In the genomic region with DNA sequence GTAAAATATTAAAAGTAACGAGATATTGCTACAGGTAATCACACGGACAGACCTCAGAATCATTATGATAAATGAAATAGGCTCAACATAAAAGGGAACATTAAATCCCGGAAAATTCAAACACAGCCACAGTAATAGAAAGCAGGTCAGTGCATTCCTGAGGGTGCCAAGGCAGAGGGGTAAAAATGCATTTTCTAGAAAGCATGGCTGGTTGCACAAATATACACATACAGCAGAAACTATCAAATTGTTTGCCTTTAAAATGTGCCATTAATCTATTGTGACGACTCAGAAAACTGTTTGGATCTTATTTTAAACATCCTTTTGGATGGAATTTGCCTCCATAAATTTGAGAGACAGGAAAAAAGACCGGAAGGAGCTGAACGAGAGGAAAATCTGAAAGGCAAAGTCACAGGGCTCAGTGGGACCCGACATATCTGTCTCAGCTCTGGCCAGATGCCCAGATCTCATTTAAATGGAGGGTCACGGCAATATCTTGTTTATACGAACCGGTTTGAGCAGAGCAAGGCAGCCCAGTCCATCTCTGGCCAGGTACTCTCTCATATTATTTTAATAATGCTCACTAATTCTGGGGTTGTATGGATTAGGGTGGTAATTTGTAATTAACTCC, we compare ENCODE assay signal across 10 mouse cellular contexts. TPM values are rescaled to one million over a fixed set of nuclear protein-coding genes. Genes with fewer than 3 reads are reported as not detected.
DNase-seq lines count a peak whose midpoint lies in the region; ATAC-seq and TF ChIP-seq lines count a peak whose summit lies in the region.
"Had no signal": no experiment of that assay in that cellular context is flagged by ENCODE, and none has a peak within 500 bp of the region (broad histone marks: within the 10 kb centered on the region; RNA-seq: fewer than 3 reads in every experiment).

No protein-coding gene starts in this region.

- no peak for DNase-seq in hindbrain, embryonic 14.5 days (ENCODE audit: low spot score)
- no peak for DNase-seq in hindbrain, embryonic 10.5 days (ENCODE audit: low spot score)
- DNase-seq in brain, embryonic 14.5 days (ENCODE audit: low read depth) = peak; percentile 64
- peak; percentile 67 for DNase-seq in kidney, adult 2 months
- DNase-seq in midbrain, embryonic 14.5 days = peak; percentile 64
- no peak for DNase-seq in thymus, postnatal 14 days
- DNase-seq in urinary bladder, postnatal 14 days (ENCODE audit: low spot score) = no peak
- DNase-seq: gastrocnemius, adult 2 months; thymus, postnatal 25 days had no signal

- H3K36me3 ChIP-seq in hindbrain, embryonic 14.5 days (replicated peaks; ENCODE audit: control insufficient read depth, insufficient read depth) = no peaks in the 10 kb centered on the region
- H3K36me3 ChIP-seq in hindbrain, embryonic 10.5 days = no peaks in the 10 kb centered on the region
- no peaks in the 10 kb centered on the region for H3K36me3 ChIP-seq in kidney, adult 2 months (ENCODE audit: control insufficient read depth, insufficient read depth, low read length)
- no peaks in the 10 kb centered on the region for H3K36me3 ChIP-seq in midbrain, embryonic 14.5 days (ENCODE audit: control insufficient read depth, insufficient read depth, low read length)
- H3K36me3 ChIP-seq: G1E had no signal

- ATAC-seq in hindbrain, embryonic 14.5 days (ENCODE audit: low FRiP score) = peak; percentile 69; the same call in 1 of the 2 replicates
- peak; percentile 66 for ATAC-seq in midbrain, embryonic 14.5 days (ENCODE audit: low FRiP score, low TSS enrichment)

- no peak overlapping the region for H3K4me3 ChIP-seq in hindbrain, embryonic 14.5 days (replicated peaks; ENCODE audit: low read length)
- H3K4me3 ChIP-seq in hindbrain, embryonic 10.5 days = no peak overlapping the region
- H3K4me3 ChIP-seq in kidney, adult 2 months (ENCODE audit: insufficient read depth, low read depth, low read length) = no peak overlapping the region
- no peak overlapping the region for H3K4me3 ChIP-seq in midbrain, embryonic 14.5 days (replicated peaks; ENCODE audit: low read depth, low read length)
- H3K4me3 ChIP-seq: gastrocnemius, adult 2 months had no signal

- H3K27me3 ChIP-seq in hindbrain, embryonic 14.5 days (ENCODE audit: control insufficient read depth, insufficient read depth, low read length) = no peaks in the 10 kb centered on the region
- H3K27me3 ChIP-seq in hindbrain, embryonic 10.5 days (ENCODE audit: insufficient read depth, poor library complexity, severe bottlenecking) = no peaks in the 10 kb centered on the region
- H3K27me3 ChIP-seq in kidney, adult 2 months (replicated peaks; ENCODE audit: control insufficient read depth, insufficient read depth, low read length) = no peaks in the 10 kb centered on the region
- H3K27me3 ChIP-seq in midbrain, embryonic 14.5 days (ENCODE audit: control insufficient read depth, insufficient read depth, low read length) = no peaks in the 10 kb centered on the region

- no peak overlapping the region for H3K27ac ChIP-seq in hindbrain, embryonic 14.5 days
- no peak overlapping the region for H3K27ac ChIP-seq in hindbrain, embryonic 10.5 days
- 0 out of 2 replicates have a peak overlapping the region, but pooled peaks have one; percentile 16 for H3K27ac ChIP-seq in kidney, adult 2 months (ENCODE audit: insufficient read depth, low read depth, low read length)
- H3K27ac ChIP-seq in midbrain, embryonic 14.5 days (replicated peaks; ENCODE audit: low read depth, low read length) = no peak overlapping the region
- H3K27ac ChIP-seq: gastrocnemius, adult 2 months had no signal

- WGBS in hindbrain, embryonic 14.5 days = 46% methylated on average over 10 of the region's 10 CpGs
- WGBS in hindbrain, embryonic 10.5 days = 86% methylated on average over 10 of the region's 10 CpGs
- WGBS in kidney, adult 2 months = 21% methylated on average over 10 of the region's 10 CpGs
- WGBS in midbrain, embryonic 14.5 days = 59% methylated on average over 10 of the region's 10 CpGs

- no peaks in the 10 kb centered on the region for H3K9me3 ChIP-seq in hindbrain, embryonic 14.5 days (ENCODE audit: control insufficient read depth, low read length)
- no peaks in the 10 kb centered on the region for H3K9me3 ChIP-seq in hindbrain, embryonic 10.5 days
- H3K9me3 ChIP-seq in midbrain, embryonic 14.5 days (ENCODE audit: control insufficient read depth, low read length) = no peaks in the 10 kb centered on the region
- H3K9me3 ChIP-seq: G1E had no signal

- H3K4me2 ChIP-seq in hindbrain, embryonic 14.5 days (replicated peaks) = no peak overlapping the region
- H3K4me2 ChIP-seq in midbrain, embryonic 14.5 days (ENCODE audit: low read length) = no peak overlapping the region

- no peak for TF ChIP-seq CTCF in brain, embryonic 14.5 days (IDR thresholded peaks at IDR 0.05; ENCODE audit: borderline replicate concordance, extremely low read depth, insufficient read depth, insufficient read length)
- no peak for TF ChIP-seq CTCF in kidney, adult 2 months (conservative IDR thresholded peaks at IDR 0.05; ENCODE audit: insufficient read depth, insufficient read length, low read depth, low read length)

- TF ChIP-seq POLR2A in brain, embryonic 14.5 days (IDR thresholded peaks at IDR 0.05; ENCODE audit: borderline replicate concordance, extremely low read depth, insufficient read depth, insufficient read length, poor library complexity, severe bottlenecking) = no peak
- no peak for TF ChIP-seq POLR2A in kidney, adult 2 months (IDR thresholded peaks at IDR 0.05; ENCODE audit: low read depth, low read length)

- peaks cover 2% of the 10 kb centered on the region; the same call in 1 of the 2 replicates for H3K4me1 ChIP-seq in hindbrain, embryonic 14.5 days (replicated peaks; ENCODE audit: control insufficient read depth, insufficient read depth, low read length)
- peaks cover 5% of the 10 kb centered on the region for H3K4me1 ChIP-seq in hindbrain, embryonic 10.5 days (replicated peaks)
- no peaks in the 10 kb centered on the region for H3K4me1 ChIP-seq in kidney, adult 2 months (ENCODE audit: control insufficient read depth, insufficient read depth, low read length)
- peaks cover 4% of the 10 kb centered on the region; the same call in 1 of the 2 replicates for H3K4me1 ChIP-seq in midbrain, embryonic 14.5 days (ENCODE audit: control insufficient read depth, insufficient read depth, low read length)

- no peak overlapping the region for H3K9ac ChIP-seq in hindbrain, embryonic 14.5 days
- H3K9ac ChIP-seq in midbrain, embryonic 14.5 days (replicated peaks; ENCODE audit: low read length) = no peak overlapping the region

RNA-seq across cellular contexts. Expression of a gene that starts 4.9 kb away (rescaled TPM):
- polyA plus RNA-seq in hindbrain, embryonic 14.5 days (2014; fragmentation: Nextera tagmentation; extraction: Ambion mirVana) = 2.8 and 3.2 TPM in 2 replicates
- polyA plus RNA-seq in hindbrain, embryonic 10.5 days (2016; fragmentation: Nextera tagmentation; extraction: Ambion mirVana) = 0.16 and 0.25 TPM in 2 replicates
- polyA plus RNA-seq in brain, embryonic 14.5 days (2012; rRNA removed) = 1.3 and 1.6 TPM in 2 replicates
- 2.3 and 2.7 TPM in 2 replicates for polyA plus RNA-seq in kidney, adult 2 months (2012; rRNA removed)
- 1.0 and 1.1 TPM in 2 replicates for polyA plus RNA-seq in midbrain, embryonic 14.5 days (2014; fragmentation: Nextera tagmentation; extraction: Ambion mirVana)
- polyA plus RNA-seq: G1E had no signal

Comparison
In these comparisons a context has a peak if more than half of its experiments do, and no peak if none do; other contexts are left out.
1. DNase-seq: peak in brain, embryonic 14.5 days (single experiment), kidney, adult 2 months (single experiment) and midbrain, embryonic 14.5 days (single experiment); none in hindbrain, embryonic 14.5 days (single experiment), hindbrain, embryonic 10.5 days (single experiment), thymus, postnatal 14 days (single experiment) and urinary bladder, postnatal 14 days (single experiment).